22 mouse cellular contexts compared by ENCODE assay signal in the genomic region with DNA sequence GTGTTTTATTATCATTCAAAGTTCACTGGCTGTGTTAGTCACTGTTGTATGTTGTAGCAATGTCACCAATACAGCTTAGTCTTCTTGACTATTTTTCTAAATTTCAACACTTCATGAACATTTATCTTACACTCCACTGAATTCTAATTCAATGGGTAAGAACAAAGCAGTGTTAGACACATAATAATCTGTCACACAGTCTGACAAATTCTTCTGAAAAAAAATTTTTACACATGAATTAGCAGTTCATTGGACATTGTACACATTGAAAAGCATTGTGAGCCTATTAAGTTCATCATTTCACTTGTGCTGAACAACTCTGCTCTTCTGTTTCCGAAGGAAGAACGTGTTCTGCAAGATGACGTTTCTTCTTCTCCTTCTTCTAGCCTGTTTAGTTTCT.
DNase-seq lines count a peak whose midpoint lies in the region; ATAC-seq and TF ChIP-seq lines count a peak whose summit lies in the region.
"Had no signal": no experiment of that assay in that cellular context is flagged by ENCODE, and none has a peak within 500 bp of the region (broad histone marks: within the 10 kb centered on the region; RNA-seq: fewer than 3 reads in every experiment).

No protein-coding gene starts in this region.

- H3K4me1 ChIP-seq in embryonic facial prominence, embryonic 14.5 days (ENCODE audit: control insufficient read depth, insufficient read depth, low read length), result no peaks in the 10 kb centered on the region
- H3K4me1 ChIP-seq in embryonic facial prominence, embryonic 10.5 days, result no peaks in the 10 kb centered on the region
- no peaks in the 10 kb centered on the region for H3K4me1 ChIP-seq in midbrain, postnatal 0 days (ENCODE audit: insufficient read depth, low read length)
- no peaks in the 10 kb centered on the region for H3K4me1 ChIP-seq in midbrain, embryonic 11.5 days (ENCODE audit: control insufficient read depth, insufficient read depth, low read length)
- H3K4me1 ChIP-seq: embryonic facial prominence, embryonic 13.5 days; forebrain, embryonic 10.5 days; forebrain, embryonic 13.5 days; hindbrain, embryonic 15.5 days; intestine, embryonic 15.5 days had no signal

- DNase-seq in embryonic facial prominence, embryonic 14.5 days (ENCODE audit: low spot score), result peak; percentile 2
- DNase-seq in embryonic facial prominence, embryonic 10.5 days (ENCODE audit: low spot score), result no peak
- DNase-seq in midbrain, postnatal 0 days (ENCODE audit: low spot score), result peak; percentile 28
- DNase-seq in midbrain, embryonic 11.5 days (ENCODE audit: low spot score, missing footprints), result no peak
- DNase-seq in retina, postnatal 1 day, result peak; percentile 89
- no peak for DNase-seq in cerebellum, adult 11 months
- DNase-seq in left cerebral cortex, adult 8-10 months (ENCODE audit: low spot score in 2 of 2), result no peak
- DNase-seq: adrenal gland, postnatal 10 days; adrenal gland, postnatal 36 days; cerebellum, adult 18-20 months; cerebellum, adult 9-10 months; cerebellum, postnatal 14 days; gastrocnemius, postnatal 10 days; gastrocnemius, postnatal 36 days had no signal

- H3K36me3 ChIP-seq in embryonic facial prominence, embryonic 14.5 days (ENCODE audit: control insufficient read depth, insufficient read depth, low read length), result no peaks in the 10 kb centered on the region
- H3K36me3 ChIP-seq in embryonic facial prominence, embryonic 10.5 days (replicated peaks), result no peaks in the 10 kb centered on the region
- H3K36me3 ChIP-seq in midbrain, postnatal 0 days (ENCODE audit: insufficient read depth, low read length), result no peaks in the 10 kb centered on the region
- no peaks in the 10 kb centered on the region for H3K36me3 ChIP-seq in midbrain, embryonic 11.5 days (ENCODE audit: control insufficient read depth, insufficient read depth, low read length)
- H3K36me3 ChIP-seq: embryonic facial prominence, embryonic 13.5 days; forebrain, embryonic 10.5 days; hindbrain, embryonic 15.5 days; intestine, embryonic 15.5 days had no signal

- no peak overlapping the region for H3K4me2 ChIP-seq in embryonic facial prominence, embryonic 14.5 days (ENCODE audit: low read depth, low read length)
- no peak overlapping the region for H3K4me2 ChIP-seq in midbrain, postnatal 0 days (ENCODE audit: low read depth, low read length, poor library complexity, severe bottlenecking)
- H3K4me2 ChIP-seq in midbrain, embryonic 11.5 days, result no peak overlapping the region
- H3K4me2 ChIP-seq: embryonic facial prominence, embryonic 13.5 days; forebrain, embryonic 13.5 days; heart, embryonic 11.5 days; hindbrain, embryonic 15.5 days; intestine, embryonic 15.5 days had no signal

- H3K9ac ChIP-seq in embryonic facial prominence, embryonic 14.5 days (ENCODE audit: low read depth, low read length), result no peak overlapping the region
- H3K9ac ChIP-seq in midbrain, postnatal 0 days (replicated peaks; ENCODE audit: low read length, poor library complexity, severe bottlenecking), result no peak overlapping the region
- H3K9ac ChIP-seq in midbrain, embryonic 11.5 days (ENCODE audit: low read length), result no peak overlapping the region
- H3K9ac ChIP-seq: embryonic facial prominence, embryonic 13.5 days; forebrain, embryonic 13.5 days; hindbrain, embryonic 15.5 days; intestine, embryonic 15.5 days had no signal

- no peak for TF ChIP-seq CTCF in midbrain, postnatal 0 days (IDR thresholded peaks at IDR 0.05)

- H3K27me3 ChIP-seq in embryonic facial prominence, embryonic 14.5 days (replicated peaks; ENCODE audit: control insufficient read depth, insufficient read depth, low read length), result no peaks in the 10 kb centered on the region
- no peaks in the 10 kb centered on the region for H3K27me3 ChIP-seq in embryonic facial prominence, embryonic 10.5 days (replicated peaks; ENCODE audit: low read depth, poor library complexity, severe bottlenecking)
- H3K27me3 ChIP-seq in midbrain, postnatal 0 days (ENCODE audit: insufficient read depth, low read length), result no peaks in the 10 kb centered on the region
- H3K27me3 ChIP-seq in midbrain, embryonic 11.5 days (ENCODE audit: control insufficient read depth, insufficient read depth, low read length), result no peaks in the 10 kb centered on the region
- H3K27me3 ChIP-seq: embryonic facial prominence, embryonic 13.5 days; forebrain, embryonic 13.5 days; hindbrain, embryonic 15.5 days; intestine, embryonic 15.5 days; Patski had no signal

- no peak overlapping the region for H3K4me3 ChIP-seq in embryonic facial prominence, embryonic 14.5 days (ENCODE audit: low read depth, low read length)
- H3K4me3 ChIP-seq in embryonic facial prominence, embryonic 10.5 days, result no peak overlapping the region
- H3K4me3 ChIP-seq in midbrain, postnatal 0 days (ENCODE audit: low read depth, low read length), result no peak overlapping the region
- H3K4me3 ChIP-seq in midbrain, embryonic 11.5 days (ENCODE audit: low read depth, low read length), result no peak overlapping the region
- H3K4me3 ChIP-seq: embryonic facial prominence, embryonic 13.5 days; forebrain, embryonic 10.5 days; forebrain, embryonic 13.5 days; hindbrain, embryonic 15.5 days; intestine, embryonic 15.5 days had no signal

- no peak overlapping the region for H3K27ac ChIP-seq in embryonic facial prominence, embryonic 14.5 days (replicated peaks; ENCODE audit: low read depth, low read length)
- H3K27ac ChIP-seq in embryonic facial prominence, embryonic 10.5 days (replicated peaks), result no peak overlapping the region
- no peak overlapping the region for H3K27ac ChIP-seq in midbrain, postnatal 0 days (ENCODE audit: low read depth, low read length)
- no peak overlapping the region for H3K27ac ChIP-seq in midbrain, embryonic 11.5 days (ENCODE audit: low read depth, low read length)
- H3K27ac ChIP-seq: embryonic facial prominence, embryonic 13.5 days; forebrain, embryonic 10.5 days; forebrain, embryonic 13.5 days; hindbrain, embryonic 15.5 days; intestine, embryonic 15.5 days had no signal

- WGBS in embryonic facial prominence, embryonic 14.5 days, result 90% methylated on average over 3 of the region's 3 CpGs
- 83% methylated on average over 3 of the region's 3 CpGs for WGBS in embryonic facial prominence, embryonic 10.5 days
- 77% methylated on average over 3 of the region's 3 CpGs for WGBS in midbrain, postnatal 0 days
- WGBS in midbrain, embryonic 11.5 days, result 82% methylated on average over 3 of the region's 3 CpGs

- ATAC-seq in embryonic facial prominence, embryonic 14.5 days (ENCODE audit: low read depth), result no peak
- no peak for ATAC-seq in midbrain, postnatal 0 days (ENCODE audit: low FRiP score)
- ATAC-seq in midbrain, embryonic 11.5 days (ENCODE audit: low FRiP score), result no peak
- ATAC-seq: forebrain, embryonic 13.5 days; forebrain, embryonic 16.5 days; intestine, embryonic 15.5 days; Patski had no signal

- no peaks in the 10 kb centered on the region for H3K9me3 ChIP-seq in embryonic facial prominence, embryonic 14.5 days (ENCODE audit: control insufficient read depth, low read length)
- no peaks in the 10 kb centered on the region for H3K9me3 ChIP-seq in embryonic facial prominence, embryonic 10.5 days
- no peaks in the 10 kb centered on the region for H3K9me3 ChIP-seq in midbrain, postnatal 0 days (ENCODE audit: low read length)
- no peaks in the 10 kb centered on the region for H3K9me3 ChIP-seq in midbrain, embryonic 11.5 days (ENCODE audit: control insufficient read depth, low read length)
- H3K9me3 ChIP-seq: embryonic facial prominence, embryonic 13.5 days; forebrain, embryonic 10.5 days; forebrain, embryonic 13.5 days; hindbrain, embryonic 15.5 days; intestine, embryonic 15.5 days had no signal

Comparison
In these comparisons a context has a peak if more than half of its experiments do, and no peak if none do; other contexts are left out.
1. DNase-seq: peak in embryonic facial prominence, embryonic 14.5 days (single experiment), midbrain, postnatal 0 days (single experiment) and retina, postnatal 1 day (single experiment); none in embryonic facial prominence, embryonic 10.5 days (single experiment), midbrain, embryonic 11.5 days (single experiment), cerebellum, adult 11 months (single experiment) and left cerebral cortex, adult 8-10 months (0 of 2).